Mouse (Mus musculus) testis, adult 2 months (tissue): ENCODE data around the gene Myo1d.

Source experiments
- CTCF ChIP-seq: fragments of 200-500 bp; IDR thresholded peaks from 2 replicates; pipeline ENCODE4 v1.5.1; 2012; ENCODE audit warnings: low read depth, mild to moderate bottlenecking, inconsistent platforms, low read length, moderate library complexity; ENCODE audit not compliant: control insufficient read depth, insufficient read depth, insufficient replicate concordance
- POLR2A ChIP-seq: fragments of 200-500 bp; IDR thresholded peaks from 2 replicates; pipeline ENCODE4 v1.6.1; 2012; ENCODE audit warnings: low read depth, mild to moderate bottlenecking, inconsistent platforms, low read length, moderate library complexity; ENCODE audit not compliant: control insufficient read depth

DNA sequence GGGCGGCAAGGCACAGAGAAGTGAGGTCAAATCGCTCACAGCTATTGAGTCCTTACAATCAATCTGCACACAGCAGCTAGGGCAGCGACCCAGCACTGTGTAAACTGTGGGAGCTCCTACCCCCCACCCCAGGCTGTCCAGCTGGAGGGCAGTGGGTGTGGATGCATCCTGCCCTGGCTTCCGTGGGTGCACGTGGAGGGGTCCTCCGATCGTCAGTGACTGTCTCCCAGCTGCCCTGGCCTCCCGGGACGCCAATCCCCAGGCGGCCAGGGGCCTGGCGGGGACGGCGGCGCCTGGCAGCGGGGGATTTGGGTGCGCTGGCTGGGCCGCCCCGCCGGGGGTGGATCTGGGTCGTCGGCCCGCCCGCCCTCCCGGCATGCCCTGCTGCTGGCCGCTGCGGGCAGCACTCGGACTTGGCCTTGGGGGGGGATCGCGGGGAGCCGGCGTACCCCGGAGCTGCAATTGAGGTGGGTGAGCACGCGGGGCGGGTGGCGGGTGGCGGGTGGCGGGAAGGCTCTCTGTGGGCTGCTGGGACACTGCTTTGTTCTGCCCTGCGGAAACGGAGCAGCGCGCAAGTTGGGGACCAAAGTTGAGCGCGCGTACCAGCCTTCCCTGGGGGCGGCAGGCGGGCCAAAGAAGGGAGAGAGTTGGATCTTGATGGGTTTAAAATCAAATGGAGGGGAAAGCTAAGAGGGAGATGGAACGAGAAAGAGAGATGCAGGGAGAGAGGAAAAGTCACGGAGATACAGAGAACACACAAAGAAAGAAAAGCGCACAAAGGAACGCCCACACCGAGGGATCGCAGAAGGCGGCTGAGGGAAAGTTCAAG lies 30.4 kb upstream of the Myo1d start, which contains the start of gene Tmem98:
- no peak for TF ChIP-seq CTCF
- TF ChIP-seq POLR2A = no peak
